Mouse (Mus musculus) embryonic facial prominence, embryonic 10.5 days (tissue): Measurements from ENCODE around the gene Abcg1. TPM values are rescaled to one million over a fixed set of nuclear protein-coding genes. Genes with fewer than 3 reads are reported as not detected.
A peak's percentile ranks its signal among the peaks of the same experiment; 100 is the strongest.

Experiments
- DNase-seq: peaks from one replicate; pipeline ENCODE4 v3.0.0-alpha.2; 2017; ENCODE audit warnings: low spot score
- H3K27ac ChIP-seq: fragments of 300-500 bp; sonication (generic); replicated peaks from 2 replicates; pipeline ENCODE4 v1.5.1; 2016; ENCODE audit warnings: mild to moderate bottlenecking
- H3K27me3 ChIP-seq: fragments of 300-500 bp; sonication (generic); replicated peaks from 2 replicates; pipeline ENCODE4 v1.6.1; 2016; ENCODE audit warnings: low read depth, mild to moderate bottlenecking; ENCODE audit not compliant: poor library complexity, severe bottlenecking
- H3K36me3 ChIP-seq: fragments of 300-500 bp; sonication (generic); replicated peaks from 2 replicates; pipeline ENCODE4 v1.6.1; 2016; ENCODE audit warnings: mild to moderate bottlenecking, moderate library complexity
- H3K4me1 ChIP-seq: fragments of 300-500 bp; sonication (generic); 2 replicates; pipeline ENCODE4 v1.6.1; 2016
- H3K4me3 ChIP-seq: fragments of 300-500 bp; sonication (generic); 2 replicates; pipeline ENCODE4 v1.5.1; 2016; ENCODE audit warnings: mild to moderate bottlenecking, moderate library complexity
- H3K9me3 ChIP-seq: fragments of 300-500 bp; sonication (generic); 2 replicates; pipeline ENCODE4 v1.6.1; 2016; ENCODE audit warnings: mild to moderate bottlenecking
- WGBS: fragments of 180-500 bp; shearing (Covaris S2); methylation state at CpG from one replicate; pipeline ENCODE4 v1.1.7; 2016; 5-methylcytosine and 5-hydroxymethylcytosine counted together
- polyA plus RNA-seq: library from polyadenylated mRNA; unstranded; fragments of >200 nt; fragmentation: Nextera tagmentation; extraction: Ambion mirVana; gene quantifications from 2 replicates; pipeline ENCODE4 v1.2.1, GENCODE M21; 2016

Gene Abcg1
- polyA plus RNA-seq, 1 experiment from 2014 or later: 10.1 TPM

- Histone ChIP-seq H3K4me1 (peaks cover 85% of the 10 kb centered on the region), H3K27me3 (no peaks in the 10 kb centered on the region), H3K9me3 (no peaks in the 10 kb centered on the region), H3K27ac (peak overlapping the region; percentile 79), H3K4me3 (peak overlapping the region; percentile 49), H3K36me3 (no peaks in the 10 kb centered on the region)
- DNase-seq: peak; percentile 91
- WGBS: 3% methylated on average over 31 of the region's 31 CpGs
These were observed 16.0 kb downstream of the Abcg1 start for GRCm38 (mm10) chr17:31073273-31074052.

DNA sequence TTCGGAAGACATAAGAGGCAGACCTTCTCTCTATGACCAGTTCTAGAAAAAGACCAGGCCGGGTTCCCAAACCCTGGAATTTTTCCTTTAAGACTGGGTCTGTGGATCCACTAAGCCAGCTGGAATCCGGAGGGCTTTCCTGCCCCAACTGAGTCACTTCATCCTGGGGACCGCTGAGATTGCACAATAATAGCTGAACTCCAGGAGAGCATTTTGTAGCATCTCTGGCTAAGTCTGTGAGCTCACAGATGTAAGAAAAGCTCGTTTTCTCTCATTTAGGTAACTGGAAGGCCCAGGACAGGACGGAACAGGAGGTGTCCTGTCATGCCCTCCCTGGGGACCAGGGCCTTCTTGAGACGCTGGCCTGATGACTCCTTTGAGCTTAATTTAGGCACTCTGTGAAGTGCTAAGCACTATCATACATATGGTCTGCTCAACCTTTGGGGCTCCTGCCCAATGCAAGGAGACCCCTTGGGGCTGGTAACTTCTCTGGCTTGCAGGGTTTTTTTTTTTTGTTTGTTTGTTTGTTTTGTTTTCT is 16.6 kb downstream of the Abcg1 start:
- H3K36me3 ChIP-seq: no peaks in the 10 kb centered on the region
- H3K27me3 ChIP-seq: no peaks in the 10 kb centered on the region
- peaks cover 86% of the 10 kb centered on the region for H3K4me1 ChIP-seq
- peak overlapping the region; percentile 49; the same call in 1 of the 2 replicates for H3K4me3 ChIP-seq
- H3K27ac ChIP-seq: peak overlapping the region; percentile 79
- H3K9me3 ChIP-seq: no peaks in the 10 kb centered on the region
- WGBS: 13% methylated on average over 7 of the region's 7 CpGs
- no peak for DNase-seq

- DNase-seq: no peak
- H3K4me3 ChIP-seq: no peak overlapping the region
- H3K27me3 ChIP-seq: no peaks in the 10 kb centered on the region
- no peaks in the 10 kb centered on the region for H3K9me3 ChIP-seq
- peaks cover 88% of the 10 kb centered on the region for H3K4me1 ChIP-seq
- WGBS: 23% methylated on average over 3 of the region's 3 CpGs
- no peaks in the 10 kb centered on the region for H3K36me3 ChIP-seq
- peak overlapping the region; percentile 66 for H3K27ac ChIP-seq
These were observed 17.2 kb downstream of the Abcg1 start for GRCm38 (mm10) chr17:31074666-31075065.

DNA sequence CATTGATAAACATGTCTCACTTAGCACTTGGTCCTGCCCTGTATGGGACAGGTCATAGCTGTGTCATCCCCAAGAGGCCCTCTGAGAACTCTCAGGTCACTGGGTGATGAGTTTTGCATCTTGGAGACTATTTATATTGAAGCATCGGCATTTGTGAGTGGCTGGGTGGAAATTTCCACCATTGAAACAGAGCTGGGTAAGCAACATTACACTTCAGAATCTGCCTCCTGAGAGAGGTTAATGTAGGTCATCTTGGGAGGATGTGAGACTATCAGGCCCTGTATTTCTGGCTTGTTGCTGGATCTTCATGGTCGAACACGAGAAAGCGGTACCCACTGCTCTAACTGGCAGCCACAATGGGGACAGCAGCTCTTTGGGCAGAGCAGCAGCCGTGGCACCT is 18.0 kb downstream of the Abcg1 start:
- Histone ChIP-seq H3K36me3 (no peaks in the 10 kb centered on the region), H3K4me1 (peaks cover 88% of the 10 kb centered on the region), H3K4me3 (no peak overlapping the region), H3K9me3 (no peaks in the 10 kb centered on the region), H3K27me3 (no peaks in the 10 kb centered on the region), H3K27ac (0 out of 2 replicates have a peak overlapping the region, but pooled peaks have one; percentile 14)
- WGBS: 84% methylated on average over 5 of the region's 5 CpGs
- DNase-seq: no peak

GRCm38 (mm10) chr17:31077561-31077960 is 20.1 kb downstream of the Abcg1 start:
- no peaks in the 10 kb centered on the region for H3K9me3 ChIP-seq
- peak overlapping the region; percentile 57; the same call in 1 of the 2 replicates for H3K27ac ChIP-seq
- H3K4me3 ChIP-seq: no peak overlapping the region
- DNase-seq: no peak
- WGBS: 68% methylated on average over 5 of the region's 5 CpGs
- peaks cover 77% of the 10 kb centered on the region for H3K4me1 ChIP-seq
- no peaks in the 10 kb centered on the region for H3K36me3 ChIP-seq
- no peaks in the 10 kb centered on the region for H3K27me3 ChIP-seq

DNA sequence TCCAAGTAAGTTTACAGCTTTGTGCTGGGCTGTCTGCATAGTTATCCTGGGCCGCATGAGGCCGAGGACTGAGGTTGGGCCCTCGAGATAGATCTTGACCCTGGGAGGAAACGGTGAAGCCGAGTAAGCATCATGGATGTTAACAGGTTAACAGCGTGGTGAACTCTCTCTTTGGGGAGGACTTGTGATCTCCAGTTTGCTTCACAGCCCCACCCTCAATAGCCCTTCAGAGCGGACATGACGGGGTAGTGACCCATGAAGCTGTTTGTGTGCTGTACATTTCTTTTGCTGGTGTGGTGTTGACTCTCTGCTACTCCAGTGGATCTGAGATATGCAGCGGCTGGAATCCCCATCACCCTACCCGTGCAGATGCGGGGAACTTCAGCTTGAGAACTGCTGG is 21.1 kb downstream of the Abcg1 start:
- Histone ChIP-seq H3K4me3 (no peak overlapping the region), H3K9me3 (no peaks in the 10 kb centered on the region), H3K36me3 (no peaks in the 10 kb centered on the region), H3K27me3 (no peaks in the 10 kb centered on the region), H3K27ac (peak overlapping the region; percentile 57), H3K4me1 (peaks cover 70% of the 10 kb centered on the region)
- no peak for DNase-seq
- WGBS: 79% methylated on average over 11 of the region's 11 CpGs

DNA sequence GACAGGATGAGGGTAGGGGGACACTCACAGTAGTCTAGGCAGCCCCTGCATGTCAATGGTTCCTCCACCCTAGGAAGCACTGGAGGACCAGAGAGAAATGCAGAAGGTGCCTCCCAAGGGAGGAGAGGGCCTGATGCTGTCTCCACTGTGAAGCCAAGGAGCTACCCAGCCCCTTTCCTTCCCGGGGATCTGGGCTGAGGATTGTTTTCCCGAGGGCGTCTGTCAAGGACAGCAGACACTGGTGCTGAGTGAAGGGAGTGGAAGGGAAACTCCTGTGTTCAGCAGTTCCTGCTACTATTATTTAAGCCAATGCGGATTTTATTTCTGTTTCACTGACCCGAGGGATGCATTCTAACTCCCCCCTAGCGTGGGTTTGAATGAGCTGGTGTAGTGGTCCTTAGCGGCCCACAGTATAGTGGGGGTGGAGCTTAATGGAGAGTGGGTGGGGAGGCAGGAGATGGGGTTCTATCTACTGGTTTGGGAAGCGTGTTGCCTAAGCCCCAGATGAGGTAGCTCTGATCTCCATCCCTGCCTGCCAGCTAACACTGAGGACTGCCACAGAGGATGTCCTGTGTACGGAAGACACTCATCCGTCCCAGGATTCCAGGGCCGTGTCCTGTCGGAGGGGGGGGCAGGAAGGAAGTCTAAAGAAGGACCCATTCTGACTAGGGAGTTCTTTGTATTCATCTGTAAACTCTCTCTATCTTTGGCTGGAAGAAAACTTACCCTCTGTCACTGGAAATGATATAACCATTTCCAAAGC is 21.8 kb downstream of the Abcg1 start:
- WGBS: 57% methylated on average over 12 of the region's 12 CpGs

DNA sequence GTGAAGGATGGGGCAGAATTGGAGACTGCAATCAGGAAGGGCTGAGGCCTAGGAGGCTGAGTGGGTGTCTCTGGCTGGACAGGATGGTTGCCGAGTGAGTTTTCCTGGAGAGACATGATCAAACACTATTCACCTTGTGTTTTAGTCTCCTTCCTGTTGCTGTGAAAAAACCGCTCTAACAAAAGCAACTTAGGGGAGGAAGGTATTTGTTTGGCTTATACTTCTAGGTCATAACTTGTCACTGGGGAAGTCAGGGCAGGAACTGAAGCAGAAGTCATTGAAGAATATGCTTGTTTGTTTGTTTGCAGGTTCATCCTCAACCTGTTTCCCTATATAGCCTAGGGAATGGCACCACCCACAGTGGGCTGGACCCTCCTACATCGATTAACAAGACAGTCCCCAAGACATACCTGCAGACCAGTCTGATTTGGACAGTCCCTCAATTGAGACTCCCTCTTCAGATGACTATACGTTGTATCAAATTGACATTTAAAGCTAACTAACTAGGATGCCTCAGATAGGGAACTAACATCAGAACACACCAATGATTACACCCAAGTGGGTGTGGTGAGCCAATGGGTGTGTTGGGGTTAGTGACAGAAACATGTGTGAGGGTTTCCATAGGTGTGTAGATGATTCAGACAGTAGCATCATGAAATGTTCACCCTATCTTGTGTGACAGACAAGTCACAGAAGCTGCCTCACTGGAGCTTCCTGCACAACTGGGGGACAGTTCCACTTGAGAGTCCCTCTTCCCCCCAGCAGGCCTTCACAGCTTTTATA is 25.0 kb downstream of the Abcg1 start:
- Histone ChIP-seq H3K9me3 (no peaks in the 10 kb centered on the region), H3K27ac (no peak overlapping the region), H3K4me3 (no peak overlapping the region), H3K27me3 (no peaks in the 10 kb centered on the region), H3K36me3 (no peaks in the 10 kb centered on the region), H3K4me1 (peaks cover 45% of the 10 kb centered on the region)
- DNase-seq: no peak
- 88% methylated on average over 4 of the region's 4 CpGs for WGBS

More for the DNA sequence above, 21.8 kb downstream of the Abcg1 start:
- H3K9me3 ChIP-seq: no peaks in the 10 kb centered on the region
- DNase-seq: no peak
- no peaks in the 10 kb centered on the region for H3K27me3 ChIP-seq
- peak overlapping the region; percentile 59 for H3K27ac ChIP-seq
- H3K4me1 ChIP-seq: peaks cover 63% of the 10 kb centered on the region
- H3K4me3 ChIP-seq: no peak overlapping the region
- H3K36me3 ChIP-seq: no peaks in the 10 kb centered on the region

DNA sequence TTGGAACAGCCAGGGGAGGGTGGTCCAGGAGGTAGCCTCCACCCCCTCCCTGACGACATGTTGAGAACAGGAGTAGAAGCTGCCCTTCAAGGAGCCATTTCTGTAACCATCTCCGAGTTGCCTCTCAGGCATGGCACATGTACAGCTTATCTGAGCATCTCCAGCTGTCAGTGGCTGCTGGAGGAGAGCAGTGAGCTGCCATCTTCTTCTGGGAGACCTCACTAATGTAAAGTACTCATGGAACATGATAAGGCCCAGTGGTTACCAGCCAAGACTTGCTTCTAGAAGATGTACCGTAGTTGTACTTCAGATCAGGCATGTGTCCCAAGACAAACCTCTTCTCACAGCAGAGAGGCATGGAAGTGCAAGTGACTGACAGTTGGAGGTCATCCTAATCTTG is 28.0 kb downstream of the Abcg1 start:
- Histone ChIP-seq H3K27me3 (no peaks in the 10 kb centered on the region), H3K9me3 (no peaks in the 10 kb centered on the region), H3K4me3 (no peak overlapping the region), H3K27ac (no peak overlapping the region; the same call in 1 of the 2 replicates), H3K36me3 (no peaks in the 10 kb centered on the region), H3K4me1 (peaks cover 44% of the 10 kb centered on the region)
- 85% methylated on average over 3 of the region's 3 CpGs for WGBS
- no peak for DNase-seq

DNA sequence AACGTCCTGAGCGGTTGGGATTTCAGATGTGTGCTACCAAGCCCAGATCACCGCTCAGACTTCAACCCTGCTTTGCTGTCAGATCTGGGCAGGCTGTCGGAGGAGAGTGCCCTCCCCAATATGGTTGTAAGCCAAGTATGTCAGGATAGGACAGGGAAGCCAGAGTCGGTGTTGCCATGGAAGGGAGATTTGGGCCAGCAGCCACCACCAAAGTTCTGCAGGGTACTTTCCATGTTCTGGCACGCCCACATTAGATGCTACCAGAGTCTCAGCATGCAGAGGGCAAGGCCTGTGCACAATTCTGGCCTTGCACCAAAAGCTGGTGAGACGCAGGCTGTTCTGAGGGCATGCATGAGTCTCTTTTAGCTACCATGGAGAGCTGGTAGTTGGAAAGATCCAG is 28.7 kb downstream of the Abcg1 start:
- Histone ChIP-seq H3K36me3 (no peaks in the 10 kb centered on the region), H3K27ac (no peak overlapping the region), H3K9me3 (no peaks in the 10 kb centered on the region), H3K27me3 (no peaks in the 10 kb centered on the region), H3K4me1 (peaks cover 44% of the 10 kb centered on the region), H3K4me3 (no peak overlapping the region)
- DNase-seq: no peak
- WGBS: 91% methylated on average over 7 of the region's 7 CpGs

DNA sequence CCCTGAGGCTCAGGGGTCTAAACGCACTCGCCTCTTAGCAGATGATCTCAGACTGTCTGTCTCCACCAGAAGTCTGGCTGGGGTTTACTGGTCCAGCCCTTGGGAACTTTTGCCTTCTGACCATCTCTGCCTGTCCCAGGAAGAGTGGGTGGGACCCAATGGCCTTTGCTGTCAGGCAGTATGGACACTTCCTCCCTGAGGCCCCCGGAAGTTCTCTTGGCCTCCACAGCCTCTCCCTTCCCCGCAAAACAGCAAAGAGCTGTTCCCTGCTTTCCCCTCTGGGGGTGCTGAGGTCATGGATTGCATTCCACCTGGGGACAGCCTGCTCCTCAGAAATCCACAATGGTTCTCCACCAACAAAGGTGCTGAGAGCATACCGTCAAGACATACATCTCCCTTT is 31.2 kb downstream of the Abcg1 start:
- no peak overlapping the region for H3K4me3 ChIP-seq
- H3K9me3 ChIP-seq: no peaks in the 10 kb centered on the region
- no peak for DNase-seq
- 45% methylated on average over 5 of the region's 5 CpGs for WGBS
- H3K4me1 ChIP-seq: peaks cover 42% of the 10 kb centered on the region
- peaks cover 10% of the 10 kb centered on the region for H3K36me3 ChIP-seq
- H3K27me3 ChIP-seq: no peaks in the 10 kb centered on the region
- H3K27ac ChIP-seq: peak overlapping the region; percentile 67

- peak overlapping the region; percentile 67 for H3K27ac ChIP-seq
- H3K9me3 ChIP-seq: no peaks in the 10 kb centered on the region
- no peaks in the 10 kb centered on the region for H3K27me3 ChIP-seq
- DNase-seq: no peak
- H3K4me1 ChIP-seq: peaks cover 42% of the 10 kb centered on the region
- H3K36me3 ChIP-seq: peaks cover 10% of the 10 kb centered on the region
- H3K4me3 ChIP-seq: no peak overlapping the region
- 79% methylated on average over 8 of the region's 8 CpGs for WGBS
These were observed 32.4 kb downstream of the Abcg1 start for GRCm38 (mm10) chr17:31089848-31090247.
